Mouse (Mus musculus): Measurements from ENCODE around the gene Olfr984. TPM values are rescaled to one million over a fixed set of nuclear protein-coding genes. Genes with fewer than 3 reads are reported as not detected.

The Olfr984 gene
- not detected in 2 replicates for polyA plus RNA-seq (2014; fragmentation: Nextera tagmentation; extraction: Ambion mirVana)

DNA sequence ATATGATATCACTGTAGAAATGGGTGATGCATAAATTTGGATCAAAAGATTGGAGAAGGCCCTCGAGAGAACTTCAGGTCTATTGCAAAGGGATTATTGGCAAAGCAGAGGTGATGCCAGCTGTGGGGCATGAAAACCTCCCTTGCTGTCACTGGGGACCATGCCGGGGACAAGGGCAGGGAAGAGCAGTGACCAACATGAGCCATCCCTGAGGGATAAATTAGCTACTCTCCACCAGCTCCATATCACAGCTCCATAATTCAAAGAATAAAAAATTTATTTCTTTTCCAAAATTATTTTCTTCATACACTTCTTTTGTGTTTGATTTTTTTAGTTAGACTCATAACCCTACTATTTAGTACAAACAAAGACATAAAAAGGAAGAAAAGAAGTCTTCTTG, at the start of gene Olfr984:
Gene Olfr984, minus strand, starts transcription at position 101 of the 400 bp plus-strand sequence.
- 87% methylated on average over 2 of the region's 2 CpGs for WGBS
- no peak for ATAC-seq (replicated peaks; ENCODE audit: low FRiP score, low TSS enrichment, low read depth)

DNA sequence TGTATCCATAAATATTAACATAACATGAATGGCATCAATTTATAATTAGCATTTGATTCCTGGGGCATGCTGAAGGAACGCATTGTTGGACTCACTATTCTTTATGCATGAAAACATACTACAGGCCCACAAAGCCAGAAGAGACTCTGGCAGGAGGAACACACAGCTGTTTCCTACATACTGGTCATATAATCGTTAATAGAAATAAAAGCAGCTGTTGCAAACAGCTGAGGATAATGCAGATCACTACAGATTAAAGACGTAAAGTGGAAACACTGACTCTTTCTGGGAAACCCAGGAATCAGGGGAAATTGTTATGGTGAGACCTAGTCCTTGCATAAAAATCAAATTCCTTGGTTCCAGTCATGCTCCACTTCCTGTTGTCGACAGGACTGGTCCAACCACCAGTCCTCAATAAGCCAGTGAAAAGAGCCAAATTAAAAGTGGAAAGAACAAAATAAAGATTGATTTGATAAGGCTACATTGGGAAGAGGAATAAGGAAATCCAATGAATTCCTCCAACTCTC, 41.2 kb upstream of the Olfr984 start:
- H3K4me3 ChIP-seq (ENCODE audit: low read depth, low read length), result no peak overlapping the region
- no peaks in the 10 kb centered on the region for H3K9me3 ChIP-seq (ENCODE audit: control insufficient read depth, low read length)
- H3K27ac ChIP-seq (ENCODE audit: low read depth), result no peak overlapping the region
- no peak overlapping the region for H3K4me2 ChIP-seq (ENCODE audit: low read length)
- WGBS, result 74% methylated on average over 4 of the region's 4 CpGs
- ATAC-seq (replicated peaks; ENCODE audit: low FRiP score, low TSS enrichment, low read depth), result no peak
- H3K9ac ChIP-seq (ENCODE audit: low read length), result no peak overlapping the region
- H3K27me3 ChIP-seq (replicated peaks; ENCODE audit: control insufficient read depth, insufficient read depth, low read length), result no peaks in the 10 kb centered on the region
- H3K36me3 ChIP-seq (ENCODE audit: control insufficient read depth, insufficient read depth, low read length), result no peaks in the 10 kb centered on the region
- H3K4me1 ChIP-seq (replicated peaks; ENCODE audit: control insufficient read depth, insufficient read depth, low read length), result no peaks in the 10 kb centered on the region
- DNase-seq (ENCODE audit: low spot score), result no peak

More for the DNA sequence above, at the start of gene Olfr984:
- no peaks in the 10 kb centered on the region for H3K27me3 ChIP-seq (replicated peaks; ENCODE audit: control insufficient read depth, insufficient read depth, low read length)
- no peak for DNase-seq (ENCODE audit: low spot score)
- no peak within 1 kb of the TSS for H3K27ac ChIP-seq (ENCODE audit: low read depth)
- no peak within 1 kb of the TSS for H3K4me3 ChIP-seq (ENCODE audit: low read depth, low read length)
- no peaks in the 10 kb centered on the region for H3K9me3 ChIP-seq (ENCODE audit: control insufficient read depth, low read length)
- no peaks in the 10 kb centered on the region for H3K36me3 ChIP-seq (ENCODE audit: control insufficient read depth, insufficient read depth, low read length)
- peaks cover 5% of the 10 kb centered on the region for H3K4me1 ChIP-seq (replicated peaks; ENCODE audit: control insufficient read depth, insufficient read depth, low read length)
- H3K9ac ChIP-seq (ENCODE audit: low read length), result no peak within 1 kb of the TSS
- no peak within 1 kb of the TSS for H3K4me2 ChIP-seq (ENCODE audit: low read length)

- ATAC-seq (replicated peaks; ENCODE audit: low FRiP score, low TSS enrichment, low read depth), result no peak
- H3K4me2 ChIP-seq (ENCODE audit: low read length), result no peak overlapping the region
- no peak overlapping the region for H3K27ac ChIP-seq (ENCODE audit: low read depth)
- H3K9ac ChIP-seq (ENCODE audit: low read length), result no peak overlapping the region
- H3K4me3 ChIP-seq (ENCODE audit: low read depth, low read length), result no peak overlapping the region
- H3K4me1 ChIP-seq (replicated peaks; ENCODE audit: control insufficient read depth, insufficient read depth, low read length), result no peaks in the 10 kb centered on the region
- no peaks in the 10 kb centered on the region for H3K36me3 ChIP-seq (ENCODE audit: control insufficient read depth, insufficient read depth, low read length)
- no peak for DNase-seq (ENCODE audit: low spot score)
- no peaks in the 10 kb centered on the region for H3K9me3 ChIP-seq (ENCODE audit: control insufficient read depth, low read length)
- WGBS, result 48% methylated on average over 1 of the region's 1 CpGs
- no peaks in the 10 kb centered on the region for H3K27me3 ChIP-seq (replicated peaks; ENCODE audit: control insufficient read depth, insufficient read depth, low read length)
Observed at GRCm38 (mm10) chr9:40141544-40141943, 27.5 kb upstream of the Olfr984 start.

DNA sequence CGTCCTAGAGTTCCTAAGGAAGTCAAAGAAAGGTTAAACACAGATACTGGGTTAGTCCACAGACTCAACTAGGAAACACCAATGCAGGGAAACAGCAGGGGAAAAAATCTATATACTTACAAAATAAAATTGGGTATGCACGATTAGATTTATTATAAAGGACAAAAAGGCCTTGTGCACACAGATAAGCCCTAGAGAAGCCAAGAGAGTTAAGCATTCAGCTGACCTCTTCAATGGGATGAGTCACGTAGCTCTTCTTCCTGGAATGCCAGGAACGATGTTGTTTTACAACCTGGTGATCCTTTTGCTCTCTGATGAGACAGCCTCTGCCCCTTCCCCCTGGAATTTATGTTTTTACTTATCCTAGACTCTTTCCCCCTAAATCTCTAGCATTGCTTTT, 25.5 kb upstream of the Olfr984 start:
- no peaks in the 10 kb centered on the region for H3K36me3 ChIP-seq (ENCODE audit: control insufficient read depth, insufficient read depth, low read length)
- no peaks in the 10 kb centered on the region for H3K4me1 ChIP-seq (replicated peaks; ENCODE audit: control insufficient read depth, insufficient read depth, low read length)
- no peak overlapping the region for H3K4me2 ChIP-seq (ENCODE audit: low read length)
- no peaks in the 10 kb centered on the region for H3K9me3 ChIP-seq (ENCODE audit: control insufficient read depth, low read length)
- H3K9ac ChIP-seq (ENCODE audit: low read length), result no peak overlapping the region
- no peak overlapping the region for H3K27ac ChIP-seq (ENCODE audit: low read depth)
- WGBS, result 48% methylated on average over 4 of the region's 4 CpGs
- no peak overlapping the region for H3K4me3 ChIP-seq (ENCODE audit: low read depth, low read length)
- no peak for DNase-seq (ENCODE audit: low spot score)
- no peak for ATAC-seq (replicated peaks; ENCODE audit: low FRiP score, low TSS enrichment, low read depth)
- H3K27me3 ChIP-seq (replicated peaks; ENCODE audit: control insufficient read depth, insufficient read depth, low read length), result no peaks in the 10 kb centered on the region

DNA sequence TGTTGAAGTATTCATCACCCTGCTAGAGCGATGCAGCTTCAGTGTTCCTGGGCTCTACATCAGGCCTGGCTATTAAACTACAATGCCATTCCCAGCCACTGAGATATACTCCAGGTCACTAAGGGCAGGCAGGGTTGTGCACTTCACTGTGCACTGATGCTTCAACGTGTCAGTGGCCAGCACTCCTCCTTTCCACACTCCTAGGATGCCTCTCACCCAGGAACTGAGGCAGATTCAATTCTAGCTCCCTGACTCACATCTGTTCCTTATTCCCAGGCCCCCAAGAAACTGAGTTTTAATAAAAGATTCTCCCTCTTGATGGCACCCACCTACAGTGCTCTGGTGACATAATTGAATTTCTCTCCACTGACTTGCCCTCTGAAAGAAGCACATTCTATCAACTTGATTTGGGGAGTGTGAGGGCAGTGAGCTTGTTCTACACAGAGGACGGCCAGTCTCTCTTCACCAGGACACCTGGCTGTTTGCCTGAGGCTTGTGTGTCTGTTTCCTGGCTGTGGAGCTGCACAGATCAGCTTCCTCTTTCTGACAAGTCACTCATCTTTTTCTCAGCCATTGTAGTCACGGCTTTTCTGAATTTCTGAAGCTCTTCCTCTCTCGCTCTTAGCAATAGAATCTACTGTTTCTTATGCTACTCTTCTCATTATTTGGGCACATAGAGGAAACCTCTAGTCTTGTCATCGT, 23.1 kb upstream of the Olfr984 start:
- H3K27me3 ChIP-seq (replicated peaks; ENCODE audit: control insufficient read depth, insufficient read depth, low read length), result no peaks in the 10 kb centered on the region
- WGBS, result 74% methylated on average over 6 of the region's 6 CpGs
- no peaks in the 10 kb centered on the region for H3K36me3 ChIP-seq (ENCODE audit: control insufficient read depth, insufficient read depth, low read length)
- no peak overlapping the region for H3K27ac ChIP-seq (ENCODE audit: low read depth)
- H3K9me3 ChIP-seq (ENCODE audit: control insufficient read depth, low read length), result no peaks in the 10 kb centered on the region
- H3K4me1 ChIP-seq (replicated peaks; ENCODE audit: control insufficient read depth, insufficient read depth, low read length), result no peaks in the 10 kb centered on the region
- ATAC-seq (replicated peaks; ENCODE audit: low FRiP score, low TSS enrichment, low read depth), result no peak
- no peak overlapping the region for H3K4me2 ChIP-seq (ENCODE audit: low read length)
- H3K9ac ChIP-seq (ENCODE audit: low read length), result no peak overlapping the region
- no peak overlapping the region for H3K4me3 ChIP-seq (ENCODE audit: low read depth, low read length)
- DNase-seq (ENCODE audit: low spot score), result no peak

DNA sequence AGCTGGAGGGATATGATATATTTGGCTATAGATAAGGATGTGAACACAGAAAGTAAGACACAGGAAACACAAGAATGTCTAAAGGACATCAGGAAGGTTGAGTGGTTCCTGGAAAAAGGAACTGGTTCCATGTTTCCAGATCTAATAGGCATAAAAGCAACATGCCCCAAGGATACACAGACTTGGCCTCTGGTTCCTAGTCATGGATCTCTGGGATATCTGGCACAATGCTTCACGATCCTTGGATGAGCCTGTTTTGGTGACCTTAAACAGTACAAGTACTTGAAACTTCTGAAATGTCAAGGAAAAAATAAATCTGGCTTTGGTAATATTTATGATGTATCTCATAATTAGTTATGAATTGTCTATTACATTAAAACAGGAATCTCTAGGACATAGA, 16.6 kb upstream of the Olfr984 start:
- H3K4me2 ChIP-seq (ENCODE audit: low read length), result no peak overlapping the region
- H3K36me3 ChIP-seq (ENCODE audit: control insufficient read depth, insufficient read depth, low read length), result no peaks in the 10 kb centered on the region
- H3K4me1 ChIP-seq (replicated peaks; ENCODE audit: control insufficient read depth, insufficient read depth, low read length), result no peaks in the 10 kb centered on the region
- DNase-seq (ENCODE audit: low spot score) (no peak), ATAC-seq (replicated peaks; ENCODE audit: low FRiP score, low TSS enrichment, low read depth) (no peak)
- 74% methylated on average over 1 of the region's 1 CpGs for WGBS
- no peak overlapping the region for H3K9ac ChIP-seq (ENCODE audit: low read length)
- H3K27ac ChIP-seq (ENCODE audit: low read depth), result no peak overlapping the region
- no peak overlapping the region for H3K4me3 ChIP-seq (ENCODE audit: low read depth, low read length)
- no peaks in the 10 kb centered on the region for H3K9me3 ChIP-seq (ENCODE audit: control insufficient read depth, low read length)
- no peaks in the 10 kb centered on the region for H3K27me3 ChIP-seq (replicated peaks; ENCODE audit: control insufficient read depth, insufficient read depth, low read length)

GRCm38 (mm10) chr9:40130084-40130483, 16.1 kb upstream of the Olfr984 start, which contains the start of gene Olfr985:
Gene Olfr985 (minus strand): TSS chr9:40130184.
- Histone ChIP-seq H3K4me2 (ENCODE audit: low read length) (no peak within 1 kb of the TSS), H3K36me3 (ENCODE audit: control insufficient read depth, insufficient read depth, low read length) (no peaks in the 10 kb centered on the region), H3K4me3 (ENCODE audit: low read depth, low read length) (no peak within 1 kb of the TSS), H3K9me3 (ENCODE audit: control insufficient read depth, low read length) (no peaks in the 10 kb centered on the region), H3K27ac (ENCODE audit: low read depth) (no peak within 1 kb of the TSS), H3K4me1 (replicated peaks; ENCODE audit: control insufficient read depth, insufficient read depth, low read length) (no peaks in the 10 kb centered on the region), H3K9ac (ENCODE audit: low read length) (no peak within 1 kb of the TSS), H3K27me3 (replicated peaks; ENCODE audit: control insufficient read depth, insufficient read depth, low read length) (no peaks in the 10 kb centered on the region)
- DNase-seq (ENCODE audit: low spot score) (no peak), ATAC-seq (replicated peaks; ENCODE audit: low FRiP score, low TSS enrichment, low read depth) (no peak)
- WGBS, result 75% methylated on average over 1 of the region's 1 CpGs

GRCm38 (mm10) chr9:40117287-40117659, 3.3 kb upstream of the Olfr984 start:
- Histone ChIP-seq H3K4me2 (ENCODE audit: low read length) (peak overlapping the region; percentile 11; the same call in 1 of the 2 replicates), H3K9ac (ENCODE audit: low read length) (no peak overlapping the region), H3K4me3 (ENCODE audit: low read depth, low read length) (no peak overlapping the region), H3K9me3 (ENCODE audit: control insufficient read depth, low read length) (no peaks in the 10 kb centered on the region), H3K4me1 (replicated peaks; ENCODE audit: control insufficient read depth, insufficient read depth, low read length) (peaks cover 5% of the 10 kb centered on the region), H3K27me3 (replicated peaks; ENCODE audit: control insufficient read depth, insufficient read depth, low read length) (no peaks in the 10 kb centered on the region), H3K36me3 (ENCODE audit: control insufficient read depth, insufficient read depth, low read length) (no peaks in the 10 kb centered on the region), H3K27ac (ENCODE audit: low read depth) (0 out of 2 replicates have a peak overlapping the region, but pooled peaks have one; percentile 22)
- DNase-seq (ENCODE audit: low spot score) (no peak), ATAC-seq (replicated peaks; ENCODE audit: low FRiP score, low TSS enrichment, low read depth) (no peak)
- 76% methylated on average over 5 of the region's 5 CpGs for WGBS

All from intestine, embryonic 14.5 days (tissue).